Mouse (Mus musculus) megakaryocyte, adult 5-6 weeks (primary cell): ENCODE data around the gene Znhit1. TPM values are rescaled to one million over a fixed set of nuclear protein-coding genes. Genes with fewer than 3 reads are reported as not detected.

Experiments
- ATAC-seq: 2 replicates; pipeline ENCODE4 v1.8.0; 2016; ENCODE audit warnings: mild to moderate bottlenecking, inconsistent platforms; ENCODE audit not compliant: poor library complexity, severe bottlenecking
- total RNA-seq, 2 experiments: library from RNA; stranded (forward) in 1 of 2; stranded (reverse) in 1 of 2; fragments of 153-499, 151-499 nt in 1 of 2; fragments of 221-1000, 200-1000 nt in 1 of 2; gene quantifications; 2 replicates each; pipeline versions ENCODE4 v1.2.3 to v1.2.4; 2015 to 2017

Gene Znhit1
- total RNA-seq, 2 experiments from 2014 or later, result 57.7 to 133 TPM

DNA sequence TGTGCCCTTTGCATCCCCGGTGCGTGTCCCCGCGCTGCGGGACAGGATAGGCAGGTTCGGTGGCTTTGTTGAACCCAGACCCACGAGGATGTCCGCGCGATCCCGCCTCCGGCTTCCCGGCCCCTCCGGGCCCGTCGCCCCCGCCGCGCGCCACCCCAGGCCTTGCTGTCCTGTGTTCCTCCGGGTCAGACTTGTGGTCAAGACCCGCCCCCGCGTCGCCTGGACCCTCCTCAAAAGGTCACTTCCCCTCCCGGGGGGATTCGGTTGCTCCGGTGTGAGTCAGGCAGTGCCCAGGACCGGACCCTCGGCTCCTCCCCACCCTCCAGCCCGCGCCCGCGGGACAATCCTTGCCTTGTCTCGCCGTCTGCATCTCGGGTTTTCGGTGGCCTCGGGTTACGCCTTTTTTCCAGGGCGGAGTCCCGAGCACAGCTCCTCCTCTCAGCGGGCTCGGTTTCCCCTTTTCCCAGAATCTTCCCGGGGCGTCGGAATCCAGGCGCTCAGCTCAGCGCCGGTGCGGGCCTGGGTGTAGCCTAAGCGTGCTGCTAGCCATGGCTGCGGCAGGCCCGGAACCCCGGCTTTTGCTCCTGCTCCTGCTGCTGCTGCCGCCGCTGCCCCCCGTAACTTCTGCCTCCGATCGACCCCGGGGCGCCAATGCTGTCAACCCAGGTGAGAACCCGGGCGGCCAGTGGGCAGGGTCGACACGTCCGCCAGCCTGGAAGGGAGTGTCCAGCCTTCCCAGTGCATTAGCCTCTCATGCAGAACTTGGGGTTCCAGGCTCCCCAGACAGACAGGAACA is 485 bp downstream of the Znhit1 start:
- ATAC-seq, result peak; percentile 60

DNA sequence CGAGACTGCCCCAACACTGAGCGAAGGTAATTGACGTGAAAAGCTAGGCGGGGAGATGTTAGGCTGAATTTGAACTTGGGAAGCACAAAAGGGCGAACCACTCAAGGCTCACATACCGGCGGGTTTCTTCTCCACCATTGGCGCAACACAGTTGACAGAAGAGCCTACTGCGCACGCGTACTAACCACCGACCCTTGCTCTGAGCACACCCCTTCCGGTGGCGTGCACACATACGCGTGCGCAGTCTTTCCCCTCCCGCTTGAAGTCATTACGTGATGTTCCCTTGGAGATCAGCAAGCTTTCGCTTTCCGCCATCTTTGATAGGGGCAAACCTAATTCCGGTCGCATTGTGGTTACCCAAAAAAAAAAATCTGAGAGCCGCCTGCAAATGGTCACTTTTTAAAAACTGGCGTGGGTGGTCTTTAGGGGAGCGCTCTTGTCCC is 1.1 kb downstream of the Znhit1 start, which contains the start of gene Plod3:
Gene Plod3, plus strand, starts transcription at position 325 of the 443 bp plus-strand sequence.
- peak; percentile 86 for ATAC-seq

DNA sequence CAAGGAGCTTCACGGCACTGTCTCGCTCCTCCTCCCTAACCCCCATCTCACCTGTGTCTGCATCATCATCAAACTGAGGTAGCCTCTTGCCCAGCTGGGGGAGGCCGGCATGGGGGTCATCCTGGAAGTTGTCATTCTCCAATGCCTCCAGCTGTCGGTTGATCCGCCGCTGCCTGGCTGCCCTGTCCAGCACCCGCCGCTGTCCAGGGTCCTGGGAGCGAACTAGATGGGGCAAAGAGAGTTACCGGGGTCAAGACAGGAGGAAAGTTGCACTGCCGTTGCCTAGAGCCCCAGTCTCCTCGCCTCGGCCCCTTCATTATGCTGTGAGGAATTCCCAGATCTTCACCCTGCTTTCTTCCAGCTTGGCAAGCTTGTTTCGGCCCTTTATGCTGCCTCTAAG is 3.0 kb downstream of the Znhit1 start:
- no peak for ATAC-seq

DNA sequence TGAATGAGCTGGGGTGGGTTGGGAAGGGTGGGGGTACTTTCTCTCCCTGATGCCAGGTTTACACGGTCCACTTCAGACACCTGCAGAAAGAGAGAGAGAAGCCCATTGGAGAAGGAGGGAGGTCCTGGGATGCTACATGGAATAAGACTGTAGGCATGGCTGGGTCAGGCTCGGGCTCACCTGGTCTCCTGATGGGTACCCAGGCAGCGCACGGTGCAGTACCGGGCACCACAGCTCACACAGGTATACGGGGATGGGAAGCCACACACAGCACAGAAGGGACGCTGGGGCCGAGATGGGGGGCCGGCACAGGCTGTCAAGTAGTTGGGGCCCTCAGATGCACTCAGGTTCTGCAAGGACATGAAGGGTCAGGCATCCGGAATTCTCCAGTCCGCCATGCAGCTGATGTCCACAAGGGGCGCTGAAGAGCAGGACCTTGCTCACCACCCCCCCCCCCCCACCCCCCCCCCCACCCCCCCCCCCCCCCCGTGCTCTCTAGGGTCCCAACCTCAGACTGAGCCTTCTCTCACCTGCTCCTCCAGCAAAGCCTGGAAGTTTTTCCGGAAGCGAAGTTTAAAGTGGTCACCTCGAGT is 5.4 kb downstream of the Znhit1 start:
- ATAC-seq, result no peak

DNA sequence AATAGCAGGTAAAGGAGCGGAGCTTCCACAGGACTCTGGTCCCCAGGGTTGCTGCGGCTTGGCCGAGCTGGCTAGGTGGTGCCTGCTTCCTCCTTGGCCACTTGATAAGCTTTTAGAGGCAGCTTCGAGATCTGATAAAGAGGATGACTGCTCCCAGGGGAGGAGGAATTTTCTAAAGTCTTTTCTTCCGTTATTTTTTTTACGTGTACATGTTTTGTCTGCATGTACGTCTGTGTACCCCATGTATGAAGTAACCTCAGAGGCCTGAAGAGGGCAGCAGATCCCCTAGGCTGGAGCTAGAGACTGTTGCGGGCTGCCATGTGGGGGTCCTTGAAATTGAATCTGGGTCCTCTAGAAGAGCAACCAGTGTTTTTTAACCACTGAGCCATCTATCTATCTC is 6.8 kb downstream of the Znhit1 start:
- ATAC-seq, result no peak

DNA sequence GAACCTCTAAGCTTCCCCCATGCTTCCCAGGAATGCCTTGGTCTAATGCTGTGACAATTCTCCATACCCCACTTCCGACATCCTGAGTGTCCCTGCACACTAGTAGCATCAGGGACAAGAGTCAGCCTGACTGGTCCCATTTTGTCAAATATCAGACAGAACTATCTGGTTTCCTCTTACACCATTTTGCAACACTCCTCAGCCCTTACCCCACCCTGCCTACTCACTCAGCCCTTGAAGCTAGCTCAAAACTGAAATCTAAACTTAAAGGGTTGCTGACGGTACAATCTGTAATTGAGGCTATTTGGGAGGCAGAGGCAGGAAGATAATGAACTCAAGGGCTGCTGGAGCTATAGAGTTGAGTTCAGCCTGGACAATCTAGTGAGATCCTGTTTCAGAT is 8.1 kb downstream of the Znhit1 start:
- peak; percentile 55 for ATAC-seq

DNA sequence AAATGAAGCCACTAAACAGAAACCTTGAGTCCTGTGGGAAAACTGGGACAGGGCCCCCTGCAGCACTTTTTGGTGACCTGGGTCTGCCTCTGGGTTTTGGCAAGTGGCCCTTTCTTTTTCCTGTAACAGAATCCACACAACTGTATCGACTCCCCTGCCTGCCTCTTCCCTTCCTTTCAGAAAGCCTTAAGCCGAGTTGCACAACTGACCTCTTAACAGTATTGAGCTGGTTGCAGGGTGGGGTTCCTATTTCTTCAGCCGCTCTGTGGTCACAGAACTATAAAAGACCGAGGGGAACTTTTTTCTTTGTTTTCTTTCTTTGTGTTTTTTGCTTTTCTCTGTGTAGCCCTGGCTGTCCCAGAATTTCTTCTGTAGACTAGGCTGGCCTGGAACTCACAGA is 10.1 kb downstream of the Znhit1 start:
- ATAC-seq, result peak; percentile 78

DNA sequence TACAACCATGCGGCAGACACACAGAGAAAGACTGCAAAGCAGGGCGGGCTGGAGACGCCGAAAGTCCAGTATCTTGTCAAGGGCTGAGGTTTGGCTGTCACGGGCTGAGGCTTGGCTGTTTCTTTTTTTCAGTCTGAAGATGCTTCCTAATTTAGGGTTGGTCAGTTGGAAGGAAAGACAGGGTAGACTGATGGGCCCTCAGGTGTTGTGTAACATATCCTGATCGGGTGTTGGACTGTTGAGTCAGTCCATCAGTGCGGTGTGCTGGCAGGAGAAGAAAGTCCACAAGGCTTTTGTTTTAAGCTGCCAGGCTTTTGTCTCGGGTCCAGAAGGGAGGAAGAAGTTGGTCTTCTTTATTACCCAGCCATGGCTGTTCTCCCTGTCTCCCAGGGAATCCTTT is 14.2 kb downstream of the Znhit1 start:
- peak; percentile 34 for ATAC-seq

DNA sequence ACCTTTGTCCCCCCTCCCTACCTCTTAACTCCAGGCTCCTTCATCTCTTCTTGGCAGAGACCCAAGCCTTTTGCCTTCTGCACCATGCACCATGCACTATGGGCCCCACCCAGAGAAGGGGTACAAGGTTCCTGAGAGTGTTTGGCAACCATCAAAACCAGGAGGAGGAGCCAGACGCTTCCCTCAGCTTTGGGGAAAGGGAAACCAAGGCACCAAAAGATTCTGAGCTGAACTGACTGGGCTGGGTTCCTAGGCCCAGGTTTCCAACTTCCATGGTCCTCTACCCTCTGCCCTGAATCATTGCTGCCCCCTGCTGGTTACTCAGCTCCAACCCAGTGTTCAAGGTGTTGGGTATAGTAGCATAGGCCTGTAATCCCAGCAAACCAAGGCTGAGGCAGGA is 17.1 kb downstream of the Znhit1 start:
- ATAC-seq, result peak; percentile 72

DNA sequence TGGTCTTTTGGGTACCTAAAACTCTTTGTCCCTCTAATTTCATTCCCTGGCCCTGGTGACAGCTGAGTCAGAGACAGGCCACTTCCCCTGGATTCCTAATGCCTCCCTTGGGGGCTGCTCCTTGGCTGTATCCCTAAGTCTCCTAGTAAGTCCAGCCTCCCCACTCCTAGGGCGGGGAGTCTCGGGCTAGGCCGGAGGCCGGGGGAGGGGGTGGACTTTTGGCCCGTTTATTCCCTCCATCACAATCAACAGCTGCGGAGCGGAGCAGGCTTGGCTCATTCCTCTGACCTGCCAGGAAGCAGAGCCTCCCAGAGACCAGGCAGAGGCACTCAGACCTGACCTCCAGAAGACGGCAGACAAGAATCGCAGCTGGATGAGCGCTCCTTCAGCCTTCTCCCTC is 20.2 kb downstream of the Znhit1 start:
- no peak for ATAC-seq

DNA sequence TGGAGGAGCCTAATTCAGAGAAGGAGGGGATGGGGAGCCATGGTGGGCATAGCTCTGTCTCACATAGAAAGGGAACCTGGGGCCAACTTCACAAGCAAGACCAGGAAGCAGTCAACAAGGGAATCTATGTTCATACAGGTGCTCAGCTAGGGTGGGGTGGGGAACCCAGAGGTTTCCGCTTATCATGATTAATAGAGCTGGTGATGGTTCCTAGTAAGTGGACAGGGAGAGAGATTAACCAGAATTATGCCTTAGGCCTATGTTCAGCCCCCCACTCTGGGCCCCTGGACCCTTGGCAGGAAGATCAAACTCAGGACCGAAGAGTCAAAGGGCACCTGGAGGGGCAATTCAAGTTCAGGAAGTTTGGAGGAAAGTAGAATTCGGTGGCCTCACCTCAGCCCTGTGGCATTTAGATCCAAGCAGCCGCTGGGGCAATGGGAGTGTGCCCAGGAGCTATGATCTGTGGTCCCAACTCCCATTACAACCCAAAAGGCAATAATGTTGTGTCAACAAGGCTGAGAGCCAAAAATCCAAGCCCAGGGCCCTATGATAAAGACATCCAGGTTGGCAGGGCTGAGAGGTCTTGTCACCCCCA is 20.9 kb downstream of the Znhit1 start:
- ATAC-seq, result no peak

DNA sequence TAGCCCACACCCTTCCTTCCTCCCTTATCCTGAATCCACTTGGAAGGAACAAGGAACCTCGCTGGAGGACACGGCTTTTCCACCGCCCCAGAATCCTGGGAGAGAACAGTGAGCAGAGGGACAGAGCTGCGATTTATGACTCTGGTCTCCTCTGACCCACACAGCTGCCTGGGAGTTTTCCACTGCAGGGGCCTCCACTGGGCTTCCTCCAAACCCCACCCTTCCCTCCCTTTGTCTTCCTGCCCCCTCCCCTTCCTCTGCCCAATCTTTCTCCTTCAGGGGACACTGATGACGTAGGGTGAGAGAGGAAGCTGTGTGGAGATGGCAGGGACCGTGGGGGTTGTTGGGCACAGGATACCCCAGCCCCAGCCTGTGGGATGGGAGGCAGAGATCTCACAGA is 21.5 kb downstream of the Znhit1 start, which contains the start of gene Cldn15:
Gene Cldn15, plus strand, starts transcription at position 286 of the 400 bp plus-strand sequence.
- ATAC-seq, result no peak

DNA sequence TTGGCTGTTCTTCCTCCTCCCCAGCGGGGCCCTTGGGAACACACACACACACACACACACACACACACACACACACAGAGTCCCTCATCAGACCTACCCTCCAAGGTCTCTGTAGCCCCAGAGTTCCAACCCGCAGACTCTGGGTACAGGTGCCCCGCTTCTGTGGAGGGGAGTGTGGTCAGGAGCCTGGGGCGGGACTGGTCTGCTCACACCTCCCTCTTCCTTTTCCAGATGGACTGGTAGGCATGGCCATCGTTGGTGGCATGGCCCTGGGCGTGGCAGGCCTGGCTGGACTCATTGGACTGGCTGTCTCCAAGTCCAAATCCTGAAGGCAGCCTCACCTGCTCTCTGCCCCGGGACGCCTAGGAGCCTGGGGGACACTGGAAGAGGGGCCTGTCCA is 22.1 kb downstream of the Znhit1 start:
- no peak for ATAC-seq

DNA sequence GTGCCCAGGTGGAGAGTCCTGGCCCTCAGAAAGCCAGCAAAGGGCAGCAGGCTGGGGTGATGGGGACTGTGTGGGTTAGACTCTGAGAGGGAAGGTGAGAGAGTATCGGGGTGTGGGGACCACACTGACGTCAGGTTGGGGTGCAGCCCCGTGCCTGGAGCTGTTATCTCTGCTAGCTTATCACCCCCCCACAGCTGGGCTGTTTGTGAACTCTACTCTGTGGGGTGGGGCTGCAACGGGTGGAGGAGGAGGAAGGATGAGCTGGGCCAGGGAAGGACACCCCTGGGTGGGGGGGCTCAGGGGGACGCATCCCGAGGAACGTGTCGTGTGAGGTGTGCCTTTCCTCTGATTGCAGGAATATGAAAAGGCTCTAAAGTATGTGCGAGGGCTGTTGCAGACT is 22.6 kb downstream of the Znhit1 start:
- ATAC-seq, result no peak

DNA sequence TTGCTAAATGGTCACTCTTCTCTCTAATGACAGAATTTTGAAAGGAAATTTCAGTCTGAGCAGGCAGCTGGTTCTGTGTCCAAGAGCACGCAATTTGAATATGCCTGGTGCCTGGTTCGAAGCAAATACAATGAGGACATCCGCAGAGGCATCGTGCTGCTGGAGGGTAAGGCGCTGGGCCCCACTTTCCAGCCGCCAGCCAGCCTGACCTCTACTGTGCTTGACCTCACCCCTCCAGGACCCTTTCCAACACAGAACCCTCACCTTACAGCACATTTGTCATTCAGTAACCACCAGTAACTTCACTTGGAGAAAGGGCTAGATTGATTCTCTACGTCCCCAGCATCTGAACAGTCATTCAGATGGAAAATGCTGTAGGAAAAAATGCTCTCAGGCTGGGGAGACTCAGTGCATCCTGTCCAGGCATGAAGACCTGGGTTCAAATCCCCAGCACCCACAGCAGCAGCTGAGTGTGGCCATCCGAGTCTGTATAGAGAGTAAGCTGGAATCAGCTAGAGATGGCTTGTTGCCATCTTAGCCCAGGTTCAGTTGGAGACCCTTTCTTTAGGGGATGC is 24.8 kb downstream of the Znhit1 start:
- no peak for ATAC-seq

DNA sequence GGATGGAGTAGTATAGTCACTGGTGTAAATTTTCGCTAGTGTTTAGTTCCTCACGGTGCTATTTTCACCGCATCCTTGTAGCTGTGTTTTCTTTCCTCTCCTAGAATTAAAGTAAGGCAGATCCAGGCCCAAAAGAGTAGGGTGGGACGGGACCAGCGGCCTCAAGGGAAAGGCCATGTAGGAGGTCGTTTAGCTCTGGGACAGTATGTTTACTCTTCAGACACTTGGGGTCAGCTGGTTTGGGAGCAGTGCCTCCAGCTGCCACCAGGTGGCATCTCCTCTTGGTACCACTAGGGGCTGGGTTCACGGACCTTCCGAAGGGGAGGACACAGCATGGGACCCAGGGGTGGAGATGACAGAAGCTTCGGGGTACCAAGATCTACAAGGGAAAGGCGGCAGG is 25.3 kb downstream of the Znhit1 start:
- ATAC-seq, result peak; percentile 92

DNA sequence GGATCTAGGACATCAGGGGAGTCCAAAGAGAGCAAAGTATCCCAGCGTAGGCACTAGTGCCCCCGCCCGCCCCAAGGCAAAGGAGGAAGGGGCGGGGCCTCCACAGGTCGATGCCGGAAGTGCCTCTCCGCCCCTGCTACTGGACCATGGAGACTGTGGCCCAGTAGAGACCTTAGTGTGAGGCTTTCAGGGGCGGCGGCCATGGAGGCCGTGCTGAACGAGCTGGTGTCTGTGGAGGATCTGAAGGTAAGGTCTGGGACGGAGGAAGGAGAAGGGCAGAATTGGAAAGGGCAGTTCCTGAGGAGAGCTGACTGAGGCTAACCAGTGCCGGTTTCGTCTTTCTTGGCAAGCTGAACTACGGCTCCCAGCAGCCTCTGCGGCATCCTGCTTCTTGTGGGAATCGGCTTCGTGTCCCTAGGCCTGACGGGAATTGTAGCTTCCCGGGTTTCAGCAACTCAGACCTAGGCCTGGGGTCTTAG is 25.8 kb downstream of the Znhit1 start:
- peak; percentile 95 for ATAC-seq

DNA sequence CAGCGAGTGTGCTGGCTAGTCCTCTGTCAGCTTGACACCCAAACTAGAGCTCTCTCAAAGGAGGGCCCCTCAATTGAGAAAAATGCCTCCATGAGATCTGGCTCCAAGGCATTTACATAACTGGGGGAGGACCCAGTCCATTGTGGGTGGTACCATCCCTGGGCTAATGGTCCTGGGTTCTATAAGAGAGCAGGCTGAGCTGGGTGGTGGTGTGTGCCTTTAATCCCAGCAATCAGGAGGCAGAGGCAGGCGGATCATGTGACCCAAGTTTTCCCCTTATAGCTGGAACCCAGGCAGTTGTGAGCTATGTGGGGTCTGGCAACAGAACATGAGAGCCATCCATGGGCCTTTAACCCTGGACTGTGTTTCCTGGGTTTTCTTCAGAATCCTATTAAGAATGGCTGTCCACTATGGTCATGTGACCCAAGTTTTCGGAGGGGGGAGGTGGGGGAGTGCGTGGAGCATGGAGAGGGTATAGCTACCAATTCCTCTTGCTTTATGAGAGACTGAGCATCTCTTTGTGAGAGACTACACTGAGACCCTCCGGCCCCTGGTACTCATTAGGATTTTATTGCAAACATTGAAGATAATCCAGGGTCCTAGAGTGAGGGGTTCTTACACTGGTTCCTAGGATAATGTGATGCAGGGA is 26.4 kb downstream of the Znhit1 start:
- ATAC-seq, result peak; percentile 3; the same call in 1 of the 2 replicates

DNA sequence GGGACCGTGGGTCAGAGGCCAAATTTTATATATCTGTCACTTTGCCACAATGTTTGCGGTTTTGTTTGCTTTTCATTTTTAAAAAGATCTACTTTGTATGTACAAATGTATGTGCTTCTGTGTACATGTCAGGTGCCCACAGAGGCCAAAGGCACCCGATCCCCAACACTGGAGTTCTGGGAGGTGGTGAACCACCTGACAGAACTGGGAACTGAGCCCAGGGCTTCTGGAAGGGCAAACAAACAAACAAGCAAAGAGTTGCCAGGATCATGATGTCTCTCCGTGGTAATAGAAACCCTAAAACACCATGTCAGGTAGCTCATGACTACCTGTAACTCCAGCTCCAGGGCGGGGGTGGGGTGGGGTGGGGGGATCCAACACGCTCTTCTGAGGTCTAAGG is 27.8 kb downstream of the Znhit1 start:
- ATAC-seq, result no peak

DNA sequence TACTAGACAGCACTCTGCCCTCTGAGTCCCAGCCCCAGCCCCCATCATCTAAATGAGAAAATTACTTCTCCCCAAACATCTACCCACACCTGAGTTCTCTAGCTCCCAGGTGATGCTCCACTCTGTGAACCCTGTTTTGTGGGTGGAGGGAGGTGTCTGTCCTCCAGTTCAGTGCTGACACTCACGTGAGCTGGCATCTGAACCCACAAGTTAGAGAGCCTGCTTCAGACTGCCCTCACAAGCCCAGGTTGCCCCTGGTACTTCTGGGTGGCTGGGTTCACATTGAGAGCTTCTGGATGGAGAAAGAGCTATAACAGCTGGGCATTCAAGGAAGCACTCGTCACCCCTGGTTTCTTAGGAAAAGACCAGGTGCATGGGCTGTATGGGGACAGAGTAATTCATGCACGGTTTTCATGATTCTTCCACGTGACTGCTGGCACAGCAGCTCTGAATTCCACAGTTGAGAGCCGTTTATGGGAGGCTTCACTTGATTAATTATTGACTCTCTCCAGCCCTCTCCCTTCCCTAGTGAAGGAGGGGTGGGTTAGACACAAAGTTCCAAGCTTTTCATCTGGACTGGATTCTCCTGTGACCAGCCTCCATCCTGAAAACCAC is 28.7 kb downstream of the Znhit1 start:
- no peak for ATAC-seq

DNA sequence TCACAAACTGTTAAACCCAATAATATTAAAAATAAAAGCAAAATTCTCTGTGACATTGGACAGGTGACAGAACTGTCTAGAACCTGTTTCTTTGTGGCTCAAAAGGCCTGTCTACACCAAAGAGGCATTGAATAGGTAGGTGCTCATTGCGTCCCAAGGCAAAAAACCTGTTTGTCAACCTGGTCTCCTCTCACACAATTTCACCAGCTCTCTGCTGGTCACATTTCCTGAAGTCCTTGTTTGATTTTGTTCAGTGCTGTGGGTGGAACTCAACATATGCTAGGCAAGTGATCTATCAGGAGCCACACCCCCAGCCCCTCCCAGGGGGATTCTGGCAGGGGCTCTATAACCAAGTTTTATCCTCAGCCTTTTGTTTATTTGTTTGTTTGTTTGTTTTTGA is 30.6 kb downstream of the Znhit1 start:
- ATAC-seq, result no peak
